Mouse (Mus musculus): ENCODE measurements around the gene Slc22a23. TPM values are rescaled to one million over a fixed set of nuclear protein-coding genes. Genes with fewer than 3 reads are reported as not detected.
"Not testable (repeated sequence)": the region's sequence is repeated elsewhere in the genome, so short reads cannot be mapped to it uniquely, and the experiment has no call there.

Slc22a23 gene
- 9.3 and 10.6 TPM in 2 replicates for polyA plus RNA-seq (2012; rRNA removed)

DNA sequence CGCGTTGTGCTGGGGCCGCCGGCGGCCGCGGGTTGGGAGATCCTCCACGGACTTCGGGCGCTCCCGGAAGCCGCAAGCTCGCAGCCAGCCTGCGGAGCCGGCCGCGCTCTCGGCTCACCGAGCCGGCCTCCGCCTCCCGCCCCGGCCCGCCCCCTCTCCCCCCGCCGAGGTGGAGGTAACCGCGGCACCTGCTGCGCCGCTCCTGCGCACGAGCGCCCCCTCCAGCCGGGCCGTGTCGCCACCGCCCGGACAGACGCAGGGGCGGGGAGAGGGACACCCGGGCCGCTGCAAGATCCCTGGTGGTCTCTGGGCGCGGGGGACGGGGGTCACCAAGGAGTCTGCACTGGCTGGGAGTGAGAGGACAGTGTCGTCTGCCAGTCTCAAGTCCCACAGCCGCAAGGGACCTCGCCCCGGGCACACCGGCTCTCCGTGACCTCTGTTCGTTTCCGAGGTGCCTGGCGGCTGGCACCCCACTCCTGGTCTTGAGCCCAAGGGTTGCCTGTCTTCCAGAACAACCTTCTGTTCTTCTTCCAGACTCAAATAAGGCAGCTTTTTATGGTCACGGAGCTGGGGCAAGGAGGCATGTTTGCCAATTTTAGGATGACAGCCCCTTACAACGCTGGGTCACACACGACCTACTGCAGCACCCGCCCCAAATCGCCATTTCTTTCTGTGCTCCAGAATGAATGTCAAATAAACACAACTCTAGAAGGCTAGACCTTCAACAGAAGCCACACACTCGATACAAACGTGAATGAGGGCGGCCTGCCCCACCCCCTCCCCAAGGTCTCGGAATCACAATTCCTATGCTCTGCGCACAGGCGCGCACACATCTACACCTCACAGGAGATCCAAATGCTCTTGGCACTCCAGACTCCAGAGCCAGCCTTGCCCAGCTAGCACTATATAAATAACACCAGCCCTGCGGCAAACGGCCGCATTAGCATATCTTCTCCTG, at the start of gene Slc22a23:
Gene Slc22a23, minus strand, starts transcription at position 55 of the 958 bp plus-strand sequence.
- no peak for DNase-seq (ENCODE audit: low read depth)

DNA sequence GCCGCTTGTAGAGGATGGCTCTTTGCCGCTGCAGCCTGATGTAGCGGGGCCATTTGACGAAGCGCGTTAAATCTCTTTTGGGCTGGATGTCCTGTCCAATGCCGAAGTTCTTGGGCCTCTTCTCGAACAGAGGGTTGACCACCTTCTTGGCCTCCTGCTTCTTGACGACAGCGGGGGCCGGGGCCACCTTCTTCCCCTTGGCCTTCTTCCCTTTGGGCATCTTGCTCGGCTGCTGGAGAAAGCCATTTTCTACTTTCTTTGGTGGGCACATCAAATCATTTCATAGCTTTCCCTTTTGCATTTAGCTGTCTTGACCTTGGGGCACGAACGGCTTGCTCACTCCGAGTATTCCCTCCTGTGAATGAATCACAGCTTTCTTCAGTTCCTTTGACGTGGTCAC, 49.3 kb upstream of the Slc22a23 start:
- not testable (repeated sequence) for DNase-seq (ENCODE audit: low read depth)

DNA sequence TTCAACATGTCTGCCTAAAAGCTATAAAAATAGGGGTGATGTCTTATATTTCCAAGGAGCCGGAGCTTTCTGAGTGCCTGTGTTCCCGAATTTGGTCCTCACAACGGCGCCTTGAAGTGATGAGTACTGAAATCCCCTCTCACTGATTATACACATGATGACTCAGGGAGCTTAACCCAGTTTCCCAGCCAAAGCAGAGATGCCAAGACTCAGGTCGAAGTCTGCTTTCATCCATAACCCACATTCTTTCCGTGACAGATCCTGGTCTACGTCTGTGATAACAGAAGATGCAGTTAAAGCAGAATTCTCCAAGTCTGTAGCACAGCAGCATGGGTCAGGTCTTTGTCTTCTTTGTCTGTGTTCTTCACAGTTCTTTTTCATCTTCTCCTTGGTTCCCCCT, 47.4 kb upstream of the Slc22a23 start:
- no peak for DNase-seq (ENCODE audit: low read depth)

DNA sequence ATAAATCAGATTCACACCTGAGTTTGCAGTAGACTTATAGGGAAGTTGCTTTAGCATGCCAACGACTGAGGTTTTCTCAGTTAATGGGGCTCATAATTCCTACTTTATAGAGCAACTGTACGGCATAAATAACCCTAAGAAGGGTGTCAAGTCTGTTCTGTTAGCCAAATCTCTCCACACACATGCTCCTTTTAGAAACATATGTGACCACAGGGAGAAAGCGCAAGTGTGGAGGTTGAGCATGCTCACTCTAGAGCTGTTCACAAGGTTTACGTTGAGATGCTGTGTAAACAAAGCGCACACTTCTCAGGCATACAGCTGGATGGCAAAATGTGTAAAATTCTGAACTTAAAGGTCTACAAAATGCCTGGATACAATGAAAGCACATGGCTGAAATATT, 43.2 kb upstream of the Slc22a23 start:
- no peak for DNase-seq (ENCODE audit: low read depth)

DNA sequence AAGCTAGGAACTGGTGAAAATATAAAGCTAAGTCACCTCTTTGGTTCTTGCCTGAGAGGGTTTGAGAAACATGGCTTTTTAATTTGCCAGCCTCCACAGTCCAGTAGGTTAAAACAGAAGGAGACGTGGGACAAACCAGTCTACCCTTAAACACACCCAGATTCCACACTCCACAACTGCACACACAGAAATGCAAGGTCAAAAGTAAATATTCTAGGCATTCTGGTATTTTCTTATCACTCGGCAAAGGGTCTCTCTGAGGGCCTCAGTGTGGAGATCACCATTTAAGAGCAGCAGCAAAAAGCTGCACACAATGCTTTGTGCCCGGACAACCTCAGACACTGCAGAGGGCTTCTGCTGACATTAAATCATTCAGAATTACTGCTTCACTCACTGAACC, 38.4 kb upstream of the Slc22a23 start:
- no peak for DNase-seq (ENCODE audit: low read depth)

DNA sequence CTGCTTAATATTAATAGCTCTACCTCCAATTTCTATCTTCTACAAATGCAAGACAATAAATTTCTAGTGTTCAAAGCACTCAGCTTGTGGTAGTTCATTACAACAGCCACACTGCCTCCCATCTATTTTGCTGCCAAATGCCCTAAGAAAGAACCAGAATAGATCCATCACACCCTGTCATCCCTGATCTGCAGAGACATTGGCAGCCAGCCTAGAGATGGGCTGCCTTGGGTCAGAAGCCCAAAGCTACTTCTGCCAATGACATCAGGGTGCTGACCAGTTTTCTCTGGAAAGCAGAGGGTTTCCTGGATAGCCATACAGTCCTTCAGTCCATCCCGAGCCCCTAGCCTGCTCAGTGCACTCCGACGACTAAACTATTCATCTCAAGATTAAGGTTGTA, 33.9 kb upstream of the Slc22a23 start:
- no peak for DNase-seq (ENCODE audit: low read depth)

DNA sequence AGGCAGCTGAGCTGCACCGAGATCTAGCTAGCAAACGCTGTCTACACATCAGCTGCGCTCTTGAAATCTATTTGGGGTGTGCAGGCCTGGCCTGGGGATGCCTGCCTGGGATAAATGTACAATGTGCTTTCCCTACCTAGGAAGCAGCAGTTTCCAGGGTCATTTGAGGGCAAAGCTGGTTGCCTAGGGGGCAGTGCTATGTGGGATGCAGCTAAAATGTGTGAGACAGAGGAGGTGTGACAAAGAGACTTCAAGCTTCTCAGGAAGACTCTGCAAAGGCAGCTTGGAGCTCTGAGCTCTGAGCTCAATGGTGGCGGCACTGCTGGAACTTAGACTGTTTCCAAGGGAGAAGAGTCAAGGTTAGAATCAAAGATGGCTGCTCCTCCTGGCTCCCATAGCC, 30.2 kb upstream of the Slc22a23 start:
- DNase-seq (ENCODE audit: low read depth): no peak

DNA sequence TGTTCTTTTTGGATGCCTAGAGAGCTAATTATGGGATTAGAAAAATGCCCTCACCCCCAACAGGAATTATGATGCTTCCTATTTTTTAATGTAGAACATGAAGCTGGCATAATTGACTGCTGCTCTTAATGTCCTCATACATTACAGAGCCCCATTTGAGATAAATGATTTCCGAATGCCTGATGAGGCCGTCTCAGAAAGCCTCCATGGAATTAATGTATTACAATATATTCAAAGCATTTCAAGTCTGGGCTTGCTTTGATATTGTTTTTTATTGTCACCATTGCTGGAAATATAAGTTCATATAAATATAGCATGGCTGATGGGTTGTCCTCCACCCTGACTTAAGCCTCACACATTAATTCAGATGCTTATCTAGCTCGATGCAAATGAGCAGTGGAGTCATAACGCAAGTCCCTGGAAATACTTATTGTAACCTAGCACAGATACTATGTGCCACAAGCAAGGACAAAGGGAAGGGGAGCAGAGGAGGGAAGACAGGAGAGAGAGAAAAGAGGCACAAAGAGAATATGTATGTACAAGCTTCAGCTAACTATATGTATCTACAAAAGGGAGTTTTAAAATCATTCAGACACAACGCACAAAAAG, 28.0 kb upstream of the Slc22a23 start:
- no peak for DNase-seq (ENCODE audit: low read depth)

DNA sequence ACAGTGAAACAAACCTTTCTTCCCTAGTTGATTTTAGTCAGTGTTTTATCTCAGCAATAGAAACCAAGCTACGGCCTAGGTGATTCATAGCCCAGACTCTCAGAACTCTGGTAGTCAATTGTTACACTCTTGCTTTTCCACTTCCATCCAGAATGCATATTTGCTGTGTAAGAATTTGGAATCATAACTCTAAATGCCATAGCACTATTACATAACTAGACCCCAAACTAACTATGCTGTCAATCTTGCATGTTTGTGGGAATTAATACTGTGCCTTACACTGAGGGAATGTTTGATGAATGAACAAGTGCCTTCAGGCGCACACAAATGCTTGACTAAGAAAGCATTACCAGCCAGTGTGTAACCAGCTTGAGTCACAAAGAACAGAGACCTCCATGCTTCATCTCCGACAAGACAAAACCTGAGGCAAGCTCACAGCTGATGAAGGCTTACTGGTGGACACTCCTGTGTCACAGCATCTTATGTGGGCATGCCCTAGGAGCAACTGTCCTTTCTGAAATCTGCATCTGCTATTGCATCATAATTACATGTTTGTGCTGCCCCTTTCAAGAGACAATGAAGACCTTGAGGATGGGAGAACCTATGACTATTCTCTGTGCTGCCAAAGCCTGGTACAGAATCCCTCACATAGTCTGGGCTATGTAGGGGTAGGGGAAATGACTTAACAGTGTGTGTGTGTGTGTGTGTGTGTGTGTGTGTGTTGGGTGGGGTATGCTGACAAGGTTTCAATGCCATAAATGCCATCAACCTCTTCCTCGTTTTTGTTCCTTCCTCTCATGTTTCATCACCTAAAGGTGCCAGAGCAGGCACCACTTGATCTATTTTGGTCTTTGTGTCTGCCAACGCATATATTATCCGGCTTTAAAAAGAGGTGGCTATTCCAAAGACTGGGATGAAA, 27.2 kb upstream of the Slc22a23 start:
- no peak for DNase-seq (ENCODE audit: low read depth)

DNA sequence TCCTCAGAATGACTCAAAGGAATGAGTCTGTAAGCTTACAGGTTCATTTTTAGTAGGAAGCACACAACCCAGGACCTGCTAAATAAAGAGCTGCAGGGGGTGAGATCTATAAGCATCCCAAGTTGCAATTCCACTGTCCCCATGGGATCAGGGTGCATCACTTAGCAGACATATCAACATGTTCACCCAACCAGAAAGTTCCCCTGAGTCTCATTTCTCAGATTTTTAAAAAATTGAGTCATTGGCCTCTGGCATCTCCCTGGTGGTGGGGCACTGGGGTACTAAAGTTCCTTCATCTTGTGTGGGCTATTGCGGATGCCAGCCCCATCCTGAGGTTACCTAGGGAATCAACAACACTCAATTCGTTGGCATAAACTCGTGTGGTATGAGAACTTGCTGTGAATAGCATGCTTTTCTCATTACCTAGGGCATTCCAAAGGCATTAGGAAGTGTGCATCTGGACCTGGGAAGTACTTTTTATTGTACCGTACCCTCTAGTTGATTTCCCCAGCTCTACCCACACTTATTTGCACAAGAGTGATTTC, 25.4 kb upstream of the Slc22a23 start:
- no peak for DNase-seq (ENCODE audit: low read depth)

DNA sequence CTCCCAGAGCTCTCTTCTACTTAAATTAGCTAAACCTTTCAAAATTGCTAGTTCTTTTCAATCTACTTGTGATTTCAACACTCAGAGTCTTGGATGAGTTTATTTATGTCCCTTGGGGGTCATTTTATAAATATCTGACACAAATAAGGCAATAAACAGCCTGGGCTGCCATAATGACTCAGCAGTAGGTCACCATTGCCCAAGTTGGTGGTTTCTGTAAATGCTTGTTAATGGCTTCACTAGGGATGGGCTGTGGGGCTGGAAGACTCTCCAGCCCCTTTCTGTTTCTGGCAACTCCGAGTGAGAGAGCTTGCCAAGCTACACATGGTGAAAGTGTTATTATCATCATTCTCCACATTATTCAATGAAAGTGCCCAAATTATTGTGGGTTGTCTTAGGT, 20.2 kb upstream of the Slc22a23 start:
- no peak for DNase-seq (ENCODE audit: low read depth)

DNA sequence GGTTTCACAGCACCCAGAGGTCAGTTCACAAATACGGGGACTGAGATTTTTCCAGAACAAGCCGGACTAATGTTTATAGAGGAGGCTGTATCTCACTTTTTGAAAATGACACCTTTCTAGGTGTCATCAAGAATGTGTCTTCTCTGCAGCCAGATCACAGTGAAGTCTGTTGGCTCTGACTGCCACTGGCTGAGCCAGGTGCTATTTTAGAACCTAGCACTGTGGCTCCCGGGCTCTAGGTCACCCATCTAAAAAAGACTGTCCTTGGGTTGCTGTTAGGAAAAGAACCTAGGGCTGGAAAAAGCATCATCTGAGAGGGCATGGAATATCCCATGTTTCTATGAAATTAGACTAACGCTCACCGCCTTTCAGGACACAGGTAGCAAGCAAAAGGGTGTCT, 10.7 kb upstream of the Slc22a23 start:
- no peak for DNase-seq (ENCODE audit: low read depth)

DNA sequence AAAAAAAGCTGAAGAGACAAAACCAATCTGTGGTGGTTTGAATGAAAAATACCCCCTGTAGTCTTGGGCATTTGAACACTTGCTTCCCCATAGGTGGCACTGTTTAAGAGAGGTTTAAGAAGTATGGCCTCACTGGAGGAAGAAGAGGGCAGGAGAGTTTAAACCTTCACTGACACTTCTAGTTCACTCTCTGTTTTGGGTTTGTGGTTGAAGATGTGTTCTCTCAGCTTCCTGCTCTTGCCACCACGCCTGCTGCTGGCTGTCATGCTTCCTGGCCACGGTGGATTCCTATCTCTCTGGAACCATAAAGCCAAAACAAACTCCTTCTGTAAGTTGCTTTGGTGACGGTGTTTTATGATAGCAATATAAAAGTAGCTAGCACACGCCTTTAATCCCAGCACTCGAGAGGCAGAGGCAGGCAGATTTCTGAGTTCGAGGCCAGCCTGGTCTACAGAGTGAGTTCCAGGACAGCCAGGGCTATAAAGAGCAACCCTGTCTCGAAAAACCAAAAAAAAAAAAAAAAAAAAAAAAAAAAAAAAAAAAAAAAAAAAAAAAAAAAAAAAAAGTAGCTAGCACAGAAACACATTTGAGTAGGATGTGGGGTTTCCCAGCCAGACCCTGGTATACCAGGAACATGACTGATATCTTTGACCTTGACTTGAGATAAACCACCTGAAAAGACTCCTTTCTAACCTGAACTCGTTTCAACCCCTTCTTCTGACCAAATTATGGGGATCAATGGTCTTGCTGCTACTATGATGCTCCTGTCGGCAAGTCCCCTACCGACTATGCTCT, 10.0 kb upstream of the Slc22a23 start:
- no peak for DNase-seq (ENCODE audit: low read depth)

DNA sequence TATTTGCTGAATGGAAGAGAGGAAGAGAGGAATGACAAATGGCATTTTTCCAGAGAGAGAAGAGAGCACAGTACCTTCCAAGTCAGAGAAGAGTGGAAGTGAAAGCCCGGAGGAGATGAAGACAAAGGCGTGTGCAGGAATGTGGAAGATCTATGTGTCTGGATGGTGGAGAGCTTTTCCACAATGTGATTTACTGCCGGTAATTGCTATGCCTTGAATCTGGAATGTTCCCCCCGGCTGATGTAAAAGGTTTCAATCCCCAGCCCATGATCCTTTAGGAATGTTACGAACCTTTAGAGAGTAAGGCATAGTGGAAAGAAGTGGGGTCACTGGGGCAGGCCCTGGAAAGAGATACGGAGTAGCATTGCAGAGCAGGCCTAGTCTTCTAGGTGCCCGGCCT, 8.3 kb upstream of the Slc22a23 start:
- DNase-seq (ENCODE audit: low read depth): no peak

DNA sequence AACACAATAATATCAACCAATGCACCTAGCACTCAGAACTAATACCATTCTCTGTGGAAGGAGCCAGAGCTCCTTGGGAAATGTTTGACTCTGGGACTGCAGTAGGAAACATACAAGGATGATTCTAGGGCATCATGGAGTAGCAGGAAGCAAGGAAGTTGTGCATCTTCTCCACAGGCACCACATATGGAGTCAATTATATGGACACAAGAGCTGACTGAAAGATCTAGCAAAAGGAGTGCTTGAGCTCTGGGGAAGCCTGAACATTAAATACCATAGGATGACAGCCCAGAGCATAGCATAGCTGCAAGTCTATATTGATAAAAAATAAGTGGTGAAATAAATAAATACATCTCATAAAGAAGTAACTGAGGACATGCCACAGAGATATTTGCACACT, 6.5 kb upstream of the Slc22a23 start:
- DNase-seq (ENCODE audit: low read depth): no peak

DNA sequence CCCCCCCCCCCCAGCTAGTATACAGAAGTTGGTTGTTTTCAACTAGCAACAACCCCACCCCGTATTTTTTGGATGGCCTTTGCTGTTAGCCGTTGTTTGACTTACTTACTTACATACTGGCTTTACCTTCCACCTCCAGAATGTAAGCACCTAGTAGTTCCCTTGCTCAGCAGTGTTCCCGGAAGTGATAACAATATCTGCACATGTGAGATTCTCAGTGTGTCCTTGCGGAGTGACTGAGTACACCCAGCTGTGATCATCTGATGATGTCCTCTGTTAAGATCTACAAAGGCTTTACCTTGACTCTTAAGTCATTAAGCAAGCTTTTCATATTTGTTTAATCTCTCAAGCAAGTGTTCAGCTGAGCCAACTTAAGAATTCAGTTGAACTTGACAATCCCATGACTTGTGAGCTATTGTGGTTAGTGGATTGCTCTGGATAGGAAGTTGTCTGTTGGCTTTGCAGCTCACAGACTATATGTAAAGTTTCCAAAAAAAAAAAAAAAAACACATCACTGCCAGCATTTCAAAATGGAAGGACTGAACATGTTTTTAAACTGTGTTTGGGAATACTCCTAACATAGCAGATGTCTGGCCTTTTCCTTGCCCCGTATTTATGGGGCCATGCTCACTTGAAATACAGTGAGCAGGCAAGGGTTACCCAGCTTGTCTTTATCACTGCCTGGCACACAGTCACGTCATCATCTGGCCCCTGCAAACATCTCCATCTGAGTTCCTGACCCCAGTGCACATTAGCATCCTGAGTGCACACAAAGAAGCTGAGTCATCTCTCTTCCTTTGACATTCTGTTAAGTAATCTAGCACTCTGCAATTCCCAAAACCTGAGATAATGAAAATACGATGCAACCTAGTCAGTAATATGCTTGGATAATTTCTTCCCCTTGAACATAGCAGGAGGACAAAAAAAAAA, 3.2 kb upstream of the Slc22a23 start:
- no peak for DNase-seq (ENCODE audit: low read depth)

DNA sequence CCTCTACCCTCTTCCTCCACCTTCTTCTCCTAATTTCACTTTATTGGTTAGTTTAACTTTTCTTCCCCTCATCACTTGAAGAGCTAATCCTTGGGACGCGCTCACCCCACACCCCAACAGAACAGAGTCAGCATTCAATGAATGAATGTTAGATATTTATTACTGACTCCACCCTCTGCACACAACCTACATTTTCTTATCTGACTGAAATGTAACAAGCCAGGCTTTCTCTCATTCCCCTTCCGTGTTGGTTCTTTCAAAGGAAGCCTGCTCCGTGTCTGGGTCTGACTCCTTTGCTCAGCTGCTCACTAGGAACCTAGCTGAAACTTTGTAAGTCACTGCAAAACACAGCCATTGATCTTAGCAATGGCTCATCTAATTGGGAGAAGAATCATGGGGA, 1.8 kb upstream of the Slc22a23 start:
- no peak for DNase-seq (ENCODE audit: low read depth)

DNA sequence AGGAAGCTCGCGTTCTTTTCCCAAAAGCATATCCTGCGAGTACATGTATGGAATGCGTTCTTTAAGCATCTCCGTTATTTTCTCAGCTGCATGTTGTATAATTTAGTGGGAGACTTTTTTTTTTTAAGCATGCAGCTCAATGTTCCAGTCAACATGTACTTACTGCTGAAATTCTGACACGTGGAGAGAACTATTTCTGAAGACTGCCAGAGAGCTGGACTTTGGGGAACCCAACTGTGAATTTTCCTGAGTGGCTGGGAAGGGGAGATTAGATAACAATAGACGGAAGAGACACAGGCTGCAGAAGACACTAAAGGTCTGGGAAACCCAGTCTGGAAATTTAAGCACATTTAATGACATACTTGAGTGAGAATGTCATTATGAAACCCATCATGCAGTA, 1.3 kb upstream of the Slc22a23 start:
- no peak for DNase-seq (ENCODE audit: low read depth)

DNA sequence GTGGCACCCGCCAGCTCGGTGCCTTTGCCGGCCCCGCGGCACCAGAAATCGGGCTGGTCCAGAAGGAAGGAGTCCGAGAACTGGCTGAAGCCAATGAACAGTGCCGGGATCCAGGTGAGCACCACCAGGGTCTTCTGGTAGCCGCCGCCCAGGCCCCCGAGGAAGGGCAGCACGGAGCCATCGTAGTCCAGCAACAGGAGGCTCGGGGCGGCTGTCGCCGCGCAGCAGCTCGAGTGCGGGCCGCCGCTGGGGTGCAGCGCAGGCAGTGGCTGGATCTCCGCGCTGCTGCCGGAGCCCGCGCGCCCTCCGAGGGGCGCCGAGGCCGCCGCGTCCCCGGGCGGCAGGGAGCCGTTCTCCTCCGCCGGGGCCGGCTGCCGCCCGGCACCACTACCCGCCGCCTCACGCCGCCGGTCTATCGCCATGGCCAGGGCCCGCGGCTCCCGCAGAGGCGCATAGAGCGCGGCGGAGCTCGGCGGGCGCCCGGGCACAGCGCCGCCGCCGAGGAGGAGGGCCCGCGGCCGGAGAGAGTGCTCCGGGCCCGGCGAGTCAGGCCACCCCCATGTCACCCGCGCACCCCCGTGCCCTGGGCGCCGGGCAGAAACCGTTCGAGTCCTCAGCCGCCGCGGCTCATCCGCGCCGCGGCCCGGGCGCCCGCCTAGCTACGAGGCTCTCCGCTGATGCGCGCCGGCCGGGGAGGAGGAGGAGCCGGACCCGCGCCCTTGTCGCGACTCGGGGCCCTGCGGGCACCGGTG, 430 bp downstream of the Slc22a23 start:
- no peak for DNase-seq (ENCODE audit: low read depth)

Measured in gonadal fat pad, adult 2 months (tissue).